Mouse (Mus musculus) CH12.LX (cell line): ENCODE results near the gene Sigirr. TPM values are rescaled to one million over a fixed set of nuclear protein-coding genes. Genes with fewer than 3 reads are reported as not detected.

Experiments used
- DNase-seq: peaks from one replicate; pipeline ENCODE4 v3.0.0-alpha.2; 2013; ENCODE audit errors: extremely low read depth
- H3K27ac ChIP-seq: 2 replicates; pipeline ENCODE4 v1.5.1; 2012; ENCODE audit warnings: low read depth, mild to moderate bottlenecking, control low read depth, moderate library complexity; ENCODE audit not compliant: insufficient read depth
- H3K27me3 ChIP-seq: replicated peaks from 2 replicates; pipeline ENCODE3; 2012; ENCODE audit warnings: inconsistent platforms
- H3K36me3 ChIP-seq, 2 experiments: replicated peaks in 1 of 2; 2 replicates each; pipeline versions ENCODE3 to v1.6.1; 2012; ENCODE audit warnings: inconsistent platforms in 1 of 2, low read length in 1 of 2, mild to moderate bottlenecking in 1 of 2, mixed read lengths in 1 of 2, moderate library complexity in 1 of 2; ENCODE audit not compliant: control insufficient read depth in 1 of 2, insufficient read depth in 1 of 2
- H3K4me1 ChIP-seq, 2 experiments: 2 replicates each; pipeline ENCODE4 v1.6.1; 2012; ENCODE audit warnings: inconsistent platforms in 1 of 2, moderate library complexity in 1 of 2; ENCODE audit not compliant: insufficient read depth in 2 of 2, control insufficient read depth in 1 of 2
- H3K4me2 ChIP-seq: 2 replicates; pipeline ENCODE4 v1.6.1; 2012; ENCODE audit warnings: low read depth, mild to moderate bottlenecking, control low read depth; ENCODE audit not compliant: poor library complexity, insufficient read depth, severe bottlenecking
- H3K4me3 ChIP-seq, 3 experiments: fragments of 150-350 bp in 1 of 3; sonication (generic) in 1 of 3; replicated peaks in 1 of 3; 2 replicates each; pipeline versions ENCODE3 to v1.5.1; 2011 to 2012; ENCODE audit warnings: low read depth in 2 of 3, low read length in 2 of 3, mild to moderate bottlenecking in 2 of 3, moderate library complexity in 2 of 3, control low read depth in 1 of 3, improper control_type of control experiment in 1 of 3, inconsistent platforms in 1 of 3, mixed read lengths in 1 of 3; ENCODE audit not compliant: poor library complexity in 1 of 3
- H3K79me2 ChIP-seq: replicated peaks from 2 replicates; pipeline ENCODE4 v1.6.1; 2012; ENCODE audit warnings: mild to moderate bottlenecking, moderate library complexity; ENCODE audit not compliant: control insufficient read depth, poor library complexity, insufficient read depth, severe bottlenecking; ENCODE audit errors: extremely low read depth
- H3K9ac ChIP-seq: 2 replicates; pipeline ENCODE4 v1.6.1; 2012; ENCODE audit warnings: low read depth, mild to moderate bottlenecking, control low read depth, moderate library complexity; ENCODE audit not compliant: insufficient read depth
- H3K9me3 ChIP-seq: replicated peaks from 2 replicates; pipeline ENCODE3; 2012; ENCODE audit warnings: low read length, inconsistent platforms, mixed read lengths
- CHD1 ChIP-seq: IDR thresholded peaks from 2 replicates; pipeline ENCODE4 v1.6.1; 2012; ENCODE audit warnings: low read depth, low read length, improper control_type of control experiment, inconsistent platforms
- E2F4 ChIP-seq: IDR thresholded peaks from 2 replicates; pipeline ENCODE4 v1.6.1; 2011; ENCODE audit warnings: low read depth, low read length, improper control_type of control experiment; ENCODE audit not compliant: insufficient replicate concordance
- ELF1 ChIP-seq: IDR thresholded peaks from 2 replicates; pipeline ENCODE4 v1.6.1; 2014; ENCODE audit warnings: low read depth, mild to moderate bottlenecking, inconsistent platforms, low read length, improper control_type of control experiment
- EP300 ChIP-seq: IDR thresholded peaks from 2 replicates; pipeline ENCODE4 v1.6.1; 2011; ENCODE audit warnings: low read length, improper control_type of control experiment
- GABPA ChIP-seq: IDR thresholded peaks from 2 replicates; pipeline ENCODE4 v1.6.1; 2012; ENCODE audit warnings: low read depth, low read length, improper control_type of control experiment, inconsistent platforms; ENCODE audit not compliant: insufficient replicate concordance
- KAT2A ChIP-seq: IDR thresholded peaks from 2 replicates; pipeline ENCODE4 v1.6.1; 2012; ENCODE audit warnings: low read length, improper control_type of control experiment, inconsistent platforms; ENCODE audit not compliant: insufficient replicate concordance
- MAFK ChIP-seq: IDR thresholded peaks from 2 replicates; pipeline ENCODE4 v1.6.1; 2011; ENCODE audit warnings: low read length, improper control_type of control experiment; ENCODE audit not compliant: insufficient replicate concordance
- NELFE ChIP-seq: IDR thresholded peaks from 2 replicates; pipeline ENCODE4 v1.6.1; 2011; ENCODE audit warnings: low read depth, low read length, improper control_type of control experiment
- PAX5 ChIP-seq: IDR thresholded peaks from 2 replicates; pipeline ENCODE4 v1.6.1; 2012; ENCODE audit warnings: low read length, inconsistent platforms, mixed read lengths
- POLR2A ChIP-seq: IDR thresholded peaks from 2 replicates; pipeline ENCODE4 v1.6.1; 2011; ENCODE audit warnings: low read depth, mild to moderate bottlenecking, improper control_type of control experiment, low read length
- POLR2AphosphoS2 ChIP-seq: IDR thresholded peaks from 2 replicates; pipeline ENCODE4 v1.6.1; 2011; ENCODE audit warnings: low read depth, low read length, improper control_type of control experiment
- RCOR1 ChIP-seq: conservative IDR thresholded peaks from 2 replicates; pipeline ENCODE4 v1.6.1; 2012; ENCODE audit warnings: low read depth, mild to moderate bottlenecking, inconsistent platforms, low read length, improper control_type of control experiment
- SMC3 ChIP-seq: IDR thresholded peaks from 2 replicates; pipeline ENCODE4 v1.6.1; 2011; ENCODE audit warnings: low read depth, low read length, improper control_type of control experiment
- TBP ChIP-seq: conservative IDR thresholded peaks from 2 replicates; pipeline ENCODE4 v1.6.1; 2011; ENCODE audit warnings: low read depth, low read length, improper control_type of control experiment
- TCF12 ChIP-seq: IDR thresholded peaks from 2 replicates; pipeline ENCODE4 v1.6.1; 2014; ENCODE audit warnings: low read depth, mild to moderate bottlenecking, inconsistent platforms, low read length, improper control_type of control experiment
- USF1 ChIP-seq: IDR thresholded peaks from 2 replicates; pipeline ENCODE4 v1.6.1; 2014; ENCODE audit warnings: low read depth, mild to moderate bottlenecking, inconsistent platforms, low read length, improper control_type of control experiment
- USF2 ChIP-seq: conservative IDR thresholded peaks from 2 replicates; pipeline ENCODE4 v1.6.1; 2011; ENCODE audit warnings: low read depth, low read length, improper control_type of control experiment
- ZC3H11A ChIP-seq: IDR thresholded peaks from 2 replicates; pipeline ENCODE4 v1.6.1; 2012; ENCODE audit warnings: low read depth, mild to moderate bottlenecking, inconsistent platforms, low read length, improper control_type of control experiment
- ZKSCAN1 ChIP-seq: IDR thresholded peaks from 2 replicates; pipeline ENCODE4 v1.6.1; 2012; ENCODE audit warnings: low read depth, inconsistent platforms, low read length, improper control_type of control experiment, borderline replicate concordance
- ZMIZ1 ChIP-seq: IDR thresholded peaks from 2 replicates; pipeline ENCODE4 v1.6.1; 2012; ENCODE audit warnings: low read depth, mild to moderate bottlenecking, inconsistent platforms, low read length, improper control_type of control experiment
- ZNF384 ChIP-seq: IDR thresholded peaks from 2 replicates; pipeline ENCODE4 v1.6.1; 2012; ENCODE audit warnings: low read depth, low read length, improper control_type of control experiment, inconsistent platforms
- dilution Hi-C: fragments of 300-500 bp; cut with MboI; formaldehyde crosslinking; loops from 2 replicates; pipeline ENCODE4 v1.14.3; 2020; ENCODE audit warnings: low sequenced_read_pairs; ENCODE audit not compliant: extremely low pct_unique_long_range_greater_than_20kb, extremely low pct_ligation_motif_present
- in situ Hi-C: fragments of 300-500 bp; cut with MboI; formaldehyde crosslinking; loops from 3 replicates; pipeline ENCODE4 v1.14.3; 2019; ENCODE audit warnings: low sequenced_read_pairs, low pct_ligation_motif_present, low pct_unique_long_range_greater_than_20kb, mixed read lengths
- polyA plus RNA-seq: library from polyadenylated mRNA; unstranded; fragments of >175 nt; gene quantifications from 2 replicates; pipeline ENCODE4 v1.2.1, GENCODE M21; 2012; ENCODE audit warnings: low read depth; ENCODE audit not compliant: insufficient read length
- total RNA-seq, 2 experiments: library from RNA; depleted of rRNA; stranded (reverse); fragments of 300-350 nt in 1 of 2; fragments of >200 nt in 1 of 2; gene quantifications; 2 replicates each; pipeline ENCODE4 v1.2.3; 2012 to 2014

Sigirr gene
- total and polyA plus RNA-seq, 3 experiments, result 15.6 to 19.2 (median 16.1) TPM

GRCm38 (mm10) chr7:141057541-141057940 lies 42.8 kb downstream of the Sigirr start:
- H3K4me2 ChIP-seq, result no peak overlapping the region
- no peak overlapping the region for H3K27ac ChIP-seq
- peaks cover 16% of the 10 kb centered on the region for H3K9me3 ChIP-seq
- peaks cover 21 to 38% of the 10 kb centered on the region in 2 experiments for H3K4me1 ChIP-seq
- in situ Hi-C loops, result no loop called here
- H3K9ac ChIP-seq, result no peak overlapping the region
- peaks cover 50% of the 10 kb centered on the region for H3K27me3 ChIP-seq
- TF ChIP-seq NELFE (no peak), TBP (no peak), USF1 (no peak), ZNF384 (no peak), KAT2A (no peak), ELF1 (no peak), E2F4 (no peak), PAX5 (no peak), SMC3 (no peak), USF2 (no peak), POLR2AphosphoS2 (no peak), ZC3H11A (no peak), RCOR1 (no peak), GABPA (no peak), POLR2A (no peak), MAFK (no peak), EP300 (no peak), ZKSCAN1 (no peak), CHD1 (no peak), ZMIZ1 (no peak)
- TF ChIP-seq, all 38 proteins: peak for 0
- dilution Hi-C loops, result no loop called here
- no peak for DNase-seq
- H3K36me3 ChIP-seq, result no peaks in the 10 kb centered on the region
- H3K79me2 ChIP-seq, result no peaks in the 10 kb centered on the region
- no peak overlapping the region for H3K4me3 ChIP-seq

GRCm38 (mm10) chr7:141056976-141057375 lies 43.4 kb downstream of the Sigirr start:
- no peak overlapping the region for H3K4me3 ChIP-seq
- dilution Hi-C loops, result no loop called here

More at GRCm38 (mm10) chr7:141056976-141057375, 43.4 kb downstream of the Sigirr start:
- Histone ChIP-seq H3K9ac (no peak overlapping the region), H3K79me2 (no peaks in the 10 kb centered on the region), H3K27me3 (peaks cover 44% of the 10 kb centered on the region), H3K36me3 (no peaks in the 10 kb centered on the region), H3K9me3 (peaks cover 16% of the 10 kb centered on the region), H3K27ac (no peak overlapping the region), H3K4me1 (peaks cover 21 to 38% of the 10 kb centered on the region in 2 experiments), H3K4me2 (no peak overlapping the region)
- TF ChIP-seq EP300 (peak; percentile 45; the same call in 1 of the 2 replicates), TCF12 (no peak)
- DNase-seq, result peak; percentile 23
- in situ Hi-C loops, result no loop called here
